Mouse (Mus musculus) layer of hippocampus, postnatal 10 days (tissue): ENCODE results near the gene Atp2a1. TPM values are rescaled to one million over a fixed set of nuclear protein-coding genes. Genes with fewer than 3 reads are reported as not detected.
"Not testable (repeated sequence)": the region's sequence is repeated elsewhere in the genome, so short reads cannot be mapped to it uniquely, and the experiment has no call there.

ENCODE experiments used
- DNase-seq, 2 experiments: peaks; one replicate each; pipeline ENCODE4 v3.0.0; 2021; ENCODE audit warnings: low spot score in 2 of 2
- long read RNA-seq: library from polyadenylated mRNA; stranded (forward); transcript quantifications from one replicate; pipeline ENCODE4 v2.0.0, GENCODE M21; 2023
- total RNA-seq, 2 experiments: library from RNA; stranded (reverse); gene quantifications; 2 replicates each; pipeline ENCODE4 v1.2.3; 2021

Gene Atp2a1
- under 1 TPM; 0.09 to 0.58 TPM for total RNA-seq
- long read RNA-seq, partial matches to known transcripts, result 0 of 1 reads
- long read RNA-seq, other reads (novel, unspliced or antisense), result 1 of 1 reads

- DNase-seq, result no peak
These were observed at the start of gene Atp2a1 for GRCm38 (mm10) chr7:126463004-126463403. TSS of gene Atp2a1 (minus strand) at chr7:126463108.

DNA sequence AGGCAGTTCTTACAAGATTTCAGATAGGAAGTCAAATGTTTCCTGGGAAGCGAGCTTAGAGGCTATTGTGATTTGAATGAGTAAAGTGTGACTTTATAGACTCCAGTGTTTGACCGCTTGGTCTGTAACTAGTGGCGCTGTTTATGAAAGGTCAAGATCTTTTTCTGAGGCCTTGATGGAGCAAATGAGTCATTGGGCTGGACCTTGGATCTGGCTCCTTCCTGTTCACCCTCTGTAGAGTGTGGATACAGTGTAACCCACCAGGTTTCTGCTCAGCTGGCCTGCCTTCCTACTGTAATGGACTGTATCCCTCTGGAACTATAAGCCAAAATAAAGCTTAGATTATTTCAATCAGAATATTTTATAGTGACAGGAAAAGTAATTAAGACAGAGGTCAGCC is 48.4 kb upstream of the Atp2a1 start:
- no peak for DNase-seq

DNA sequence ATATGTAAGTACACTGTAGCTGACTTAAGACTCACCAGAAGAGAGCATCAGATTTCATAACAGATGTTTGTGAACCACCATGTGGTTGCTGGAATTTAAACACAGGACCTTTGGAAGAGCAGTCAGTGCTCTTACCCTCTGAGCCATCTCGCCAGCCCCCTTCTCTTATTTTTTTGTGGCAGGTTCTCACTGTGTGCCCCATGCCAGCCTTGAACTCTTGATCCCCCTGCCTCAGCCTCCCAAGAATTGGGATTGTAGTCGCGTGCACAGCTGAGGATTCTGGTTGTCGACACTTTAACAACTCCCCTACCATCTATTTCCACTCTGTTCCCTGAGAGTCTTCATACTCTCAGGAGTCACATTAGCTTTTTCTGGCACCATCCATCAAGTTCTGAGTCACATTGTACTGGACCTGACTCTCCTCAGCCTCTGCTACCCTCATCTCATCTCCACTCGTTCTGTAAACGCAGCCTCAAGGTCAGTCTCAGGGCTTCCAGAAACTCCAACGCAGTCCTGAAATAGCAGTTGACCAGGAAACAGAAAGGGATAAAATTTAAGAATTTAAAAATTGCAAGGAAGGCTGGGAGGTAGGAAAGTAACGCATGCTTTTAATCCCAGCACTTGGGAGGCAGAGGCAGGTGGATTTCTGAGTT is 44.3 kb upstream of the Atp2a1 start:
- DNase-seq, result no peak

GRCm38 (mm10) chr7:126504913-126505312 is 42.0 kb upstream of the Atp2a1 start:
- DNase-seq, result no peak

DNA sequence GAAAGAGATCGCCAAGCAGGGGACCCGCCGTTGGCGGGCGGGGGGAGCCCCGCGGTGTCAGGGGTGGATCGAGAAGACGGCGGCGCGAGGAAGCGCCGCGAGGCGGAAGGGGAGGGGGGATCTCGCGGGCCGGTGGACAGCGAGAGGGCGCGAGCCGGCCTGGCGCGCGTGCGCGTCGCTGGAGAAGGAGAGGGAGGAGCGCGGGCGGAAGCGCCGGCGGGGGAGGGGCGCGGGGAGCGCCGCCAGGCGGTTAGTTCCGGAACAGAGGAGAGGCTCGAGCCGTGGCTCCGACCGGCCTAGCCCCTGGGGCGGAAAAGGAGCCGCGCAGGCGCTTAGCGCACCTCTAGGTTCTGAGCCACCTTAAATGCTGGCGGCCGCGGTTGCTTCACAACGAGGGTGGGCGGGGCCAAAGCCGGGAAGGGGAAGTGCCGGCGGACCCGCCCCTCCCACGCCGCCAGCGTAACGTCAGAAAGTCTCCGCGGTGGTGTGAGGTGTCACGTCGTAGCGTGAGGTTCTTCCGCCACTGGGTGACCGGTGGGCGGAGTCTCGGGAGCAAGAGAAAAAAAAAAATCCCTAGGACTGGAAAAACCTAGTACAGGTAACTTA is 40.5 kb upstream of the Atp2a1 start, which contains the start of gene Atxn2l:
TSS of gene Atxn2l (minus strand) at position 165 of the 606 bp plus-strand sequence.
- DNase-seq, result peak; percentile 98 to 99

- DNase-seq, result no peak
These were observed 39.8 kb upstream of the Atp2a1 start for GRCm38 (mm10) chr7:126502751-126503150.

DNA sequence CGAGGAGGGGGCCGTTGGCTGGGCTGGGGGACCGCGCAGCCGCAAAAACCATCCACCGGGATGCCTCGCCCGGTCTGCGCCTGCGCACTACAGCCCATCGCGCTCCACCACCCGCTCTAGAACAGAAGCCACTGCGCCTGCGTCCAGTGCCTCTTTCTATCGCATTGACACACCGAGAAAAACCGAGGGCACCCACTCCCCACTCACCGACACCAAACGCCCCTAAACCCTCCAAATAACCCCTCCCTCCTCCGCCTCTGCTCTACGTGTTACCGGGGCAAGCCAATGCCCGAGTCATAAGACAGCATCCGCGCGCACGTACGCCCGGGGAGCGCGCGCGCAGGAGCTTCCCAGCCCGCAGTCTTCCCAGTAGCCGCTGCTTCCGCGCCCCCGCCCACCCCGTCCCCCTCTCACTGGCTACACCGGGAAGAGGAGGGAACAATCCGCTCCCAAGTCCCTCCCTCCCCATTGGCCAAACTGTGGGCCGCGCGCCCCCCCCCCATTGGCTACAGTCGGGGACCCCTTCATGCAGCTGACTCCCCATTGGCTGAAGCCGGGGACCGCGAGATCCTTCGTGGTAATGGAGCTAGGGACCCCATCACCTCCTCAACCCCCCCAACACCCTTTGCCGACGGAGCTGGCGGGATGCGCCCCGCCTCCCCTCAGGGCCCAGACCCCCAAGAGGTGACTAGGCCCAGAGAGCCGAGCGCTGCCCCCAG is 39.3 kb upstream of the Atp2a1 start:
- DNase-seq, result peak; percentile 93 to 96

- no peak for DNase-seq
These were observed 38.7 kb upstream of the Atp2a1 start for GRCm38 (mm10) chr7:126501684-126502022.

DNA sequence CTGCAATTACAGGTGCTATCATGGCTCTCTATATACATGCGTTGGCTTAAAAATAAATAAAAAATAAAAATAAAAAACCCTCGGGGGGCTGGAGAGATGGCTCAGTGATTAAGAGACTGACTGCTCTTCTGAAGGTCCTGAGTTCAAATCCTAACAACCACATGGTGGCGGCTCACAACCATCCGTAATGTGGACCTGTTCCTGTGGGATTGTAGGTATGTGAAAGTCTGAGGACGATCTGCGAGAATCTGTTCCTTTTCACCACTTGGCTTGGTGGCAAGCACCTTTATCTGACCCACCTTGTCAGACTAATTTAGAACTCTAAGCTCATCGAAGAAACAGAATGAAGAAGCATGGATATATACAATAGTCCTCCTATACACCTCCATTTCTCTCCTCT is 36.5 kb upstream of the Atp2a1 start:
- no peak for DNase-seq

DNA sequence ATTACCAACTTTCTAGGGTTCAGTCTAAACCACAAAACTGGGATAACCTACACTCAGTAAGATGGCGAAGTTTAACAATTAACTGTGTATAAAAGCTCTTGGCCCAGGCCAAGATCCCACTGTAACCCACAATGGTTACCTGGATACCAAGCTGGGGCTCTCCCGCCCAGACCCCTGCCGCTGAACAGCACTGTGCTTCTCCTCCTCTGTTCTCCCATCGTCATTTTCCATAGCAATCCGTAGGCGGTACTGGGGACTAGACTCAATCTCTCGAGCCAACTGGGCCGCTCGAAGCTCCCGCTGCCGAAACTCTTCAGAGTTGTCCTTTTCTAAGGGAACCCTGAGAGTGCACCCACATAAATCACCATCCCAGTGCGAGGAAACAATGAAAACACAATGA is 35.1 kb upstream of the Atp2a1 start:
- no peak for DNase-seq

- no peak for DNase-seq
These were observed 33.6 kb upstream of the Atp2a1 start for GRCm38 (mm10) chr7:126496475-126496874.

GRCm38 (mm10) chr7:126494120-126494519 is 31.2 kb upstream of the Atp2a1 start:
- no peak for DNase-seq

GRCm38 (mm10) chr7:126491973-126492372 is 29.1 kb upstream of the Atp2a1 start:
- DNase-seq, result no peak

GRCm38 (mm10) chr7:126491005-126491404 is 28.1 kb upstream of the Atp2a1 start:
- DNase-seq, result no peak

DNA sequence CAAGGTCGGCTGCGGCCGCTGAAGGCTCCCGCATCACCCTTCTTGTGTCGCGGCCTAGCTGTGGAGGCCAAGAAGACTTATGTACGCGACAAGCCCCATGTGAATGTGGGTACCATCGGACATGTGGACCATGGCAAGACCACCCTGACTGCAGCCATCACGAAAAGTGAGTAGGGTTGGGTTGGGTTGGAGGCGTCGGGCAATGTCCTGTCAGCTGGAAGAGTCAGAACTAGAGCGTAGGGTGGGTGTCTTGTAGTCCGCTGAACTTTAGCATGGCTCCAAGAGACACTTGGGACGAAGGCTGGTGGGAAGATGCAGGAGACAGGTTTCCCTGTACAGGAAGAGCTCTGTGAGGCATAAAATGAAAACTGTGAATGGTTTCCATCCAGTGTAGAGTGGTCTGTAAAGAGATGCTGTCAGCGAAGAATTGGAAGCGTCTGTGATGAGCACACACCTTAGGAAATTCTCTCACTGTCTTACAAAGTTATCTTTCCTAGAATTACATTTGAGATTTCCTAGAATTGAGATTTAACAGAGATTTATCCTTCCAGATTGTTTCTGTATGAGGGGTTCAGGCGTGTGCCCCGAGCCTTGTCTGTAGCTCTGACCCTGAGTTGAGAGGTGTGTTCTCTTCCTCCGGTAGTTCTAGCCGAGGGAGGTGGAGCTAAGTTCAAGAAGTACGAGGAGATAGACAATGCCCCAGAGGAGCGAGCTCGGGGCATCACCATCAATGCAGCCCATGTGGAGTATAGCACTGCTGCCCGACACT is 24.9 kb upstream of the Atp2a1 start:
- not testable (repeated sequence) for DNase-seq

DNA sequence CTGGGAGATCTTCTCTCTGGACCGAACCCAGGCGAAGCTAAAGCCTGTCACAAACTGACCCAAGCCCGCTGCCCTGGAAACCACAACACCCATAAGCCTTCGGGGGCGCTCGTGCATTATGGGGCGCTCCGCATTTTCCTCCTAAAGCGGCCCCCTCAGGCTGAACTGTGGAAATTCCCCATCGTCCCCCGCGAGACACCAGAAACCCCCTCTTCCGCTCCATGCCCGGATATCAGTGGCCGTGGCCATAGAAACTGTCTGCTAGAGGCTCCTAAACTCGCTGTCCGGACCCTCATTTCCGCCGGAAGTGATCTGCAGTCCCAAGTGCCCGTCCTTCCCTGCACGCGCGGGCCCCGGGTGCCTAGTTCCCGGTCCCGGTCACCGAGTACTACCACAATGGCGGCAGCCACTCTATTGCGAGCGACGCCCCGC is 24.2 kb upstream of the Atp2a1 start, which contains the start of gene Tufm:
TSS of gene Tufm (plus strand) at position 310 of the 432 bp plus-strand sequence.
- peak; percentile 94 to 95 for DNase-seq

DNA sequence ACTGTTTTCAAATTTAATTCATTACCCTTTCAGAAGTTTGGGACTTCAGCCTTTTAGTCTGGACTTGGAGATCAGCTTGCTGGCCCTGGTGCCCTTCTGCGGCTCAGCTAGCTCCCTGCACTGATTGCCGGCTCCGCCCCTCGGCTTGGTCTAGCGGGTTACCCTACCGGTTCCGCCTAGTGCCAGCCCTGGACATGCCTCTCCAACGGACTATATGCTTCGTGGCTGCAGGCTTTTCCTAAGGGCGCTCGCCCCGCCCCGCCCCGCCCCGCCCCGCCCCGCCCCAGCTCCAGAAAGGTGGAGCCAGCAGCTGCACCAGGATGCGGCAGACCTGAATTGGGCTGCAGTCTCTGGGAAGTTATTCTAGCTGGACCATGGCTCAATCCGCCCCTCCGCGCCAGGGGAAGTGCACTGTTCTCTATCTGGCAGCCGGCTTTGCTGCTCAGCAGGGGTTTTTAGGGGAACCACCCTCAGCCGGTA is 19.5 kb upstream of the Atp2a1 start:
- peak; percentile 42 to 64 for DNase-seq

GRCm38 (mm10) chr7:126481699-126482098 is 18.8 kb upstream of the Atp2a1 start:
- DNase-seq, result no peak

GRCm38 (mm10) chr7:126474993-126475581 is 12.2 kb upstream of the Atp2a1 start, which contains the start of gene Sh2b1:
TSS of gene Sh2b1 (minus strand) at chr7:126475424.
- peak; percentile 84 to 88 for DNase-seq

DNA sequence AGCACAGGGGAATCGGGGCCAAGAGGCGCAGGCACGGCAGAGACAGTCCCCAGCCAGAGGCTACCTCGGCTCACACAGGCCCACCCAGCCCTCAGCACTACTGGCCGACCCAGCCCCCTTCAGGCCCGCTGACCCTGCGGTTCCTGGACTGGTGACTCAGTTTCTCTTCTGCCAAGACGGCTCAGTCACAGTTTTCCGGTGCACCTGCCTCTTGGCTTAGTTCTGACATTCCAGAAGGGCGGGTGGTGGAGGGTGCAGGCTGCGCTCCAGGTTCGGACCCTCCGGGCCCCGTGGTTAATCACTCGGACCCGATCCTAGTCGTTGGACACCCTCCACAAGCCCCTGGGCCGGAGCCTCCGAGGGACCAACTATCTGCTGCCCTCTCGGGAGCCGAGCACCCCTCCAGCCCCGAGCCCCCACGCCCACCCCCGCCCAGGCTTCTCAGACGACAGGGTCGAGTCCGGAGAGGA is 11.6 kb upstream of the Atp2a1 start:
- DNase-seq, result no peak
